Mouse (Mus musculus): Measurements from ENCODE around the gene Gm5105. TPM values are rescaled to one million over a fixed set of nuclear protein-coding genes. Genes with fewer than 3 reads are reported as not detected.

The Gm5105 gene
- total RNA-seq, 2 experiments from 2014 or later: not detected

Other genes with a start within 250 kb of the Gm5105 start
- 505 TPM in 2 replicates for gene H2afz, start 202.9 kb downstream of the Gm5105 start, total RNA-seq (2015; ENCODE audit: low replicate concordance)
- 376 and 479 TPM in 2 replicates for gene H2afz, start 202.9 kb downstream of the Gm5105 start, total RNA-seq (2017; ENCODE audit: low replicate concordance)
- 3.7 and 7.5 TPM in 2 replicates for gene Dnajb14, start 199.7 kb downstream of the Gm5105 start, total RNA-seq (2015; ENCODE audit: low replicate concordance)
- gene Dnajb14, start 199.7 kb downstream of the Gm5105 start, total RNA-seq (2017; ENCODE audit: low replicate concordance): 3.5 and 3.7 TPM in 2 replicates
- 31.6 and 47.8 TPM in 2 replicates for gene Lamtor3, start 148.9 kb downstream of the Gm5105 start, total RNA-seq (2015; ENCODE audit: low replicate concordance)
- gene Lamtor3, start 148.9 kb downstream of the Gm5105 start, total RNA-seq (2017; ENCODE audit: low replicate concordance): 45.0 and 49.3 TPM in 2 replicates
- gene Dapp1, start 85.8 kb downstream of the Gm5105 start, total RNA-seq (2015; ENCODE audit: low replicate concordance): 18.3 and 27.6 TPM in 2 replicates
- 21.5 and 34.1 TPM in 2 replicates for gene Dapp1, start 85.8 kb downstream of the Gm5105 start, total RNA-seq (2017; ENCODE audit: low replicate concordance)
- not detected in 2 replicates for gene 1110002E22Rik, start 2.3 kb downstream of the Gm5105 start, total RNA-seq (2015; ENCODE audit: low replicate concordance)
- gene 1110002E22Rik, start 2.3 kb downstream of the Gm5105 start, total RNA-seq (2017; ENCODE audit: low replicate concordance): not detected in 2 replicates
- gene Trmt10a, start 76.1 kb upstream of the Gm5105 start, total RNA-seq (2015; ENCODE audit: low replicate concordance): 0.77 and 3.3 TPM in 2 replicates
- gene Trmt10a, start 76.1 kb upstream of the Gm5105 start, total RNA-seq (2017; ENCODE audit: low replicate concordance): 3.8 and 12.3 TPM in 2 replicates
- 0.77 and 1.3 TPM in 2 replicates for gene Mttp, start 77.6 kb upstream of the Gm5105 start, total RNA-seq (2015; ENCODE audit: low replicate concordance)
- gene Mttp, start 77.6 kb upstream of the Gm5105 start, total RNA-seq (2017; ENCODE audit: low replicate concordance): 0.51 and 1.4 TPM in 2 replicates
- gene 4930579F01Rik, start 126.4 kb upstream of the Gm5105 start, total RNA-seq (2015; ENCODE audit: low replicate concordance): not detected in 2 replicates
- gene 4930579F01Rik, start 126.4 kb upstream of the Gm5105 start, total RNA-seq (2017; ENCODE audit: low replicate concordance): not detected in 2 replicates
- gene Adh7, start 150.4 kb upstream of the Gm5105 start, total RNA-seq (2015; ENCODE audit: low replicate concordance): not detected in 2 replicates
- not detected in 2 replicates for gene Adh7, start 150.4 kb upstream of the Gm5105 start, total RNA-seq (2017; ENCODE audit: low replicate concordance)
- gene Adh1, start 193.6 kb upstream of the Gm5105 start, total RNA-seq (2015; ENCODE audit: low replicate concordance): not detected in 2 replicates
- gene Adh1, start 193.6 kb upstream of the Gm5105 start, total RNA-seq (2017; ENCODE audit: low replicate concordance): not detected in 2 replicates
- gene Adh6a, start 245.9 kb upstream of the Gm5105 start, total RNA-seq (2015; ENCODE audit: low replicate concordance): not detected in 2 replicates
- not detected in 2 replicates for gene Adh6a, start 245.9 kb upstream of the Gm5105 start, total RNA-seq (2017; ENCODE audit: low replicate concordance)

Measured in erythroblast, adult 5-6 weeks (primary cell).